Mouse (Mus musculus) stomach, embryonic 14.5 days (tissue): ENCODE measurements around the gene F2rl1. TPM values are rescaled to one million over a fixed set of nuclear protein-coding genes. Genes with fewer than 3 reads are reported as not detected.
A peak's percentile ranks its signal among the peaks of the same experiment; 100 is the strongest.

Experiments
- ATAC-seq: fragments of 200-750 bp; cut with Nextera tagmentation; 2 replicates; pipeline ENCODE4 v1.8.0; 2017; ENCODE audit warnings: low read depth, moderate TSS enrichment; ENCODE audit not compliant: insufficient number of reproducible peaks, insufficient read depth, low FRiP score
- H3K27ac ChIP-seq: fragments of 300-500 bp; sonication (generic); 2 replicates; pipeline ENCODE4 v1.5.1; 2014; ENCODE audit warnings: mild to moderate bottlenecking, low read length, moderate library complexity, mixed read lengths
- H3K27me3 ChIP-seq: fragments of 300-500 bp; sonication (generic); 2 replicates; pipeline ENCODE4 v1.6.1; 2014; ENCODE audit warnings: low read length, control low read depth, mixed read lengths; ENCODE audit not compliant: control insufficient read depth, insufficient read depth
- H3K36me3 ChIP-seq: fragments of 300-500 bp; sonication (generic); 2 replicates; pipeline ENCODE4 v1.6.1; 2014; ENCODE audit warnings: mild to moderate bottlenecking, control low read depth, low read length, moderate library complexity, mixed read lengths; ENCODE audit not compliant: control insufficient read depth, insufficient read depth
- H3K4me1 ChIP-seq: fragments of 300-500 bp; sonication (generic); 2 replicates; pipeline ENCODE4 v1.6.1; 2014; ENCODE audit warnings: low read length, control low read depth, mixed read lengths; ENCODE audit not compliant: control insufficient read depth, insufficient read depth
- H3K4me2 ChIP-seq: fragments of 300-500 bp; sonication (generic); replicated peaks from 2 replicates; pipeline ENCODE4 v1.6.1; 2014; ENCODE audit warnings: low read depth, low read length, control low read depth
- H3K4me3 ChIP-seq: fragments of 300-500 bp; sonication (generic); 2 replicates; pipeline ENCODE4 v1.5.1; 2014; ENCODE audit warnings: low read depth, low read length, control low read depth
- H3K9ac ChIP-seq: fragments of 300-500 bp; sonication (generic); replicated peaks from 2 replicates; pipeline ENCODE4 v1.6.1; 2014; ENCODE audit warnings: low read depth, mild to moderate bottlenecking, control low read depth, low read length, moderate library complexity, mixed read lengths
- H3K9me3 ChIP-seq: fragments of 300-500 bp; sonication (generic); 2 replicates; pipeline ENCODE4 v1.6.1; 2016; ENCODE audit warnings: low read depth, low read length, control low read depth; ENCODE audit not compliant: control insufficient read depth
- WGBS: fragments of 180-500 bp; shearing (Covaris S2); extraction: QIAGEN DNeasy Blood & Tissue Kit; methylation state at CpG from one replicate; pipeline ENCODE4 v1.1.7; 2014; 5-methylcytosine and 5-hydroxymethylcytosine counted together
- polyA plus RNA-seq: library from polyadenylated mRNA; unstranded; fragments of >200 nt; fragmentation: Nextera tagmentation; extraction: Ambion mirVana; gene quantifications from 2 replicates; pipeline ENCODE4 v1.2.1, GENCODE M21; 2014

The F2rl1 gene
- polyA plus RNA-seq, 1 experiment from 2014 or later = 11.4 TPM

- H3K36me3 ChIP-seq = no peaks in the 10 kb centered on the region
- WGBS = 88% methylated on average over 3 of the region's 3 CpGs
- H3K4me2 ChIP-seq = no peak overlapping the region
- no peaks in the 10 kb centered on the region for H3K27me3 ChIP-seq
- no peak overlapping the region for H3K4me3 ChIP-seq
- no peaks in the 10 kb centered on the region for H3K9me3 ChIP-seq
- no peak for ATAC-seq
- H3K9ac ChIP-seq = no peak overlapping the region
- no peaks in the 10 kb centered on the region; the same call in 1 of the 2 replicates for H3K4me1 ChIP-seq
- no peak overlapping the region for H3K27ac ChIP-seq
Measured at GRCm38 (mm10) chr13:95496601-95497000, 28.4 kb downstream of the F2rl1 start.

- Histone ChIP-seq H3K4me3 (no peak overlapping the region), H3K4me1 (no peaks in the 10 kb centered on the region; the same call in 1 of the 2 replicates), H3K4me2 (no peak overlapping the region), H3K36me3 (no peaks in the 10 kb centered on the region), H3K9me3 (no peaks in the 10 kb centered on the region), H3K27me3 (no peaks in the 10 kb centered on the region), H3K9ac (no peak overlapping the region), H3K27ac (no peak overlapping the region)
- ATAC-seq = no peak
- whole genome bisulfite sequencing = 38% methylated on average over 8 of the region's 8 CpGs
Measured at GRCm38 (mm10) chr13:95494812-95495211, 30.2 kb downstream of the F2rl1 start.

- Histone ChIP-seq H3K9ac (no peak overlapping the region), H3K9me3 (no peaks in the 10 kb centered on the region), H3K27ac (no peak overlapping the region), H3K4me1 (no peaks in the 10 kb centered on the region; the same call in 1 of the 2 replicates), H3K4me2 (no peak overlapping the region), H3K36me3 (no peaks in the 10 kb centered on the region), H3K27me3 (no peaks in the 10 kb centered on the region), H3K4me3 (no peak overlapping the region)
- 55% methylated on average over 5 of the region's 5 CpGs for WGBS
- no peak for ATAC-seq
Measured at GRCm38 (mm10) chr13:95493296-95493695, 31.7 kb downstream of the F2rl1 start.

GRCm38 (mm10) chr13:95491327-95491726, 33.7 kb downstream of the F2rl1 start:
- Histone ChIP-seq H3K27ac (no peak overlapping the region), H3K4me3 (no peak overlapping the region), H3K4me2 (no peak overlapping the region), H3K9me3 (no peaks in the 10 kb centered on the region), H3K27me3 (no peaks in the 10 kb centered on the region), H3K36me3 (no peaks in the 10 kb centered on the region), H3K4me1 (no peaks in the 10 kb centered on the region; the same call in 1 of the 2 replicates), H3K9ac (no peak overlapping the region)
- ATAC-seq = no peak
- WGBS = 66% methylated on average over 11 of the region's 11 CpGs

GRCm38 (mm10) chr13:95484664-95485063, 40.4 kb downstream of the F2rl1 start:
- Histone ChIP-seq H3K9ac (no peak overlapping the region), H3K27ac (no peak overlapping the region), H3K27me3 (no peaks in the 10 kb centered on the region), H3K9me3 (no peaks in the 10 kb centered on the region), H3K4me1 (no peaks in the 10 kb centered on the region), H3K4me3 (no peak overlapping the region), H3K36me3 (no peaks in the 10 kb centered on the region), H3K4me2 (no peak overlapping the region)
- peak; percentile 43; the same call in 1 of the 2 replicates for ATAC-seq
- WGBS = 25% methylated on average over 5 of the region's 5 CpGs

- Histone ChIP-seq H3K27me3 (no peaks in the 10 kb centered on the region), H3K27ac (no peak overlapping the region), H3K4me2 (no peak overlapping the region), H3K9me3 (no peaks in the 10 kb centered on the region), H3K4me3 (no peak overlapping the region), H3K36me3 (no peaks in the 10 kb centered on the region), H3K9ac (no peak overlapping the region), H3K4me1 (no peaks in the 10 kb centered on the region)
- 7% methylated on average over 4 of the region's 4 CpGs for WGBS
- ATAC-seq = no peak
Measured at GRCm38 (mm10) chr13:95481428-95481827, 43.6 kb downstream of the F2rl1 start.

- no peak within 1 kb of the TSS for H3K4me2 ChIP-seq
- no peaks in the 10 kb centered on the region for H3K4me1 ChIP-seq
- ATAC-seq = no peak
- 88% methylated on average over 21 of the region's 21 CpGs for WGBS
- no peak within 1 kb of the TSS for H3K27ac ChIP-seq
- H3K9me3 ChIP-seq = no peaks in the 10 kb centered on the region
- no peaks in the 10 kb centered on the region for H3K27me3 ChIP-seq
- no peak within 1 kb of the TSS for H3K4me3 ChIP-seq
- no peaks in the 10 kb centered on the region for H3K36me3 ChIP-seq
- no peak within 1 kb of the TSS for H3K9ac ChIP-seq
Measured at GRCm38 (mm10) chr13:95478671-95479413, 46.2 kb downstream of the F2rl1 start, which contains the start of gene S100z. Gene S100z (minus strand): TSS chr13:95478721.

- no peak for ATAC-seq
- H3K9me3 ChIP-seq = no peaks in the 10 kb centered on the region
- no peaks in the 10 kb centered on the region for H3K27me3 ChIP-seq
- WGBS = 75% methylated on average over 6 of the region's 6 CpGs
- H3K27ac ChIP-seq = no peak overlapping the region
- H3K4me2 ChIP-seq = no peak overlapping the region
- no peaks in the 10 kb centered on the region for H3K4me1 ChIP-seq
- H3K4me3 ChIP-seq = no peak overlapping the region
- no peaks in the 10 kb centered on the region for H3K36me3 ChIP-seq
- H3K9ac ChIP-seq = no peak overlapping the region
Measured at GRCm38 (mm10) chr13:95477173-95477572, 47.9 kb downstream of the F2rl1 start.

GRCm38 (mm10) chr13:95475124-95475523, 49.9 kb downstream of the F2rl1 start:
- WGBS = 20% methylated on average over 7 of the region's 7 CpGs
- Histone ChIP-seq H3K9ac (no peak overlapping the region), H3K4me2 (no peak overlapping the region), H3K27ac (no peak overlapping the region), H3K27me3 (no peaks in the 10 kb centered on the region), H3K36me3 (no peaks in the 10 kb centered on the region), H3K4me3 (no peak overlapping the region), H3K9me3 (no peaks in the 10 kb centered on the region), H3K4me1 (no peaks in the 10 kb centered on the region)
- no peak for ATAC-seq
